Mouse (Mus musculus): Measurements from ENCODE around the gene Zmiz1. TPM values are rescaled to one million over a fixed set of nuclear protein-coding genes. Genes with fewer than 3 reads are reported as not detected.
A peak's percentile ranks its signal among the peaks of the same experiment; 100 is the strongest.

Zmiz1 gene
- total RNA-seq, 2 experiments from 2014 or later: 26.6 to 28.6 TPM

GRCm38 (mm10) chr14:25610396-25611158, 151.6 kb downstream of the Zmiz1 start:
- DNase-seq (ENCODE audit: low spot score): no peak

- no peak for DNase-seq (ENCODE audit: low spot score)
Observed at GRCm38 (mm10) chr14:25611159-25611697, 152.2 kb downstream of the Zmiz1 start.

GRCm38 (mm10) chr14:25611815-25612698, 153.1 kb downstream of the Zmiz1 start:
- no peak for DNase-seq (ENCODE audit: low spot score)

- DNase-seq (ENCODE audit: low spot score): no peak
Observed at GRCm38 (mm10) chr14:25613942-25614575, 155.1 kb downstream of the Zmiz1 start.

GRCm38 (mm10) chr14:25614684-25615083, 155.7 kb downstream of the Zmiz1 start:
- DNase-seq (ENCODE audit: low spot score): no peak

GRCm38 (mm10) chr14:25615602-25616001, 156.6 kb downstream of the Zmiz1 start:
- DNase-seq (ENCODE audit: low spot score): no peak

- no peak for DNase-seq (ENCODE audit: low spot score)
Observed at GRCm38 (mm10) chr14:25616009-25616723, 157.2 kb downstream of the Zmiz1 start.

GRCm38 (mm10) chr14:25617264-25617663, 158.3 kb downstream of the Zmiz1 start:
- DNase-seq (ENCODE audit: low spot score): no peak

- DNase-seq (ENCODE audit: low spot score): no peak
Observed at GRCm38 (mm10) chr14:25619066-25619762, 160.2 kb downstream of the Zmiz1 start.

GRCm38 (mm10) chr14:25620766-25621165, 161.8 kb downstream of the Zmiz1 start:
- no peak for DNase-seq (ENCODE audit: low spot score)

- DNase-seq (ENCODE audit: low spot score): no peak
Observed at GRCm38 (mm10) chr14:25623698-25624097, 164.7 kb downstream of the Zmiz1 start.

GRCm38 (mm10) chr14:25624659-25625058, 165.7 kb downstream of the Zmiz1 start:
- no peak for DNase-seq (ENCODE audit: low spot score)

GRCm38 (mm10) chr14:25627599-25628255, 168.7 kb downstream of the Zmiz1 start:
- DNase-seq (ENCODE audit: low spot score): no peak

GRCm38 (mm10) chr14:25628448-25629099, 169.6 kb downstream of the Zmiz1 start:
- no peak for DNase-seq (ENCODE audit: low spot score)

- peak; percentile 37 for DNase-seq (ENCODE audit: low spot score)
Observed at GRCm38 (mm10) chr14:25629866-25630606, 171.1 kb downstream of the Zmiz1 start.

- no peak for DNase-seq (ENCODE audit: low spot score)
Observed at GRCm38 (mm10) chr14:25630647-25631409, 171.8 kb downstream of the Zmiz1 start.

GRCm38 (mm10) chr14:25631481-25631880, 172.5 kb downstream of the Zmiz1 start:
- no peak for DNase-seq (ENCODE audit: low spot score)
